Mouse (Mus musculus) urinary bladder, postnatal 25 days (tissue): ENCODE data around the gene Gng12.
A peak's percentile ranks its signal among the peaks of the same experiment; 100 is the strongest.
"Not testable (repeated sequence)": the region's sequence is repeated elsewhere in the genome, so short reads cannot be mapped to it uniquely, and the experiment has no call there.

Experiments used
- DNase-seq: peaks from one replicate; pipeline ENCODE4 v3.0.0; 2022; ENCODE audit warnings: low spot score

Gng12 gene

DNA sequence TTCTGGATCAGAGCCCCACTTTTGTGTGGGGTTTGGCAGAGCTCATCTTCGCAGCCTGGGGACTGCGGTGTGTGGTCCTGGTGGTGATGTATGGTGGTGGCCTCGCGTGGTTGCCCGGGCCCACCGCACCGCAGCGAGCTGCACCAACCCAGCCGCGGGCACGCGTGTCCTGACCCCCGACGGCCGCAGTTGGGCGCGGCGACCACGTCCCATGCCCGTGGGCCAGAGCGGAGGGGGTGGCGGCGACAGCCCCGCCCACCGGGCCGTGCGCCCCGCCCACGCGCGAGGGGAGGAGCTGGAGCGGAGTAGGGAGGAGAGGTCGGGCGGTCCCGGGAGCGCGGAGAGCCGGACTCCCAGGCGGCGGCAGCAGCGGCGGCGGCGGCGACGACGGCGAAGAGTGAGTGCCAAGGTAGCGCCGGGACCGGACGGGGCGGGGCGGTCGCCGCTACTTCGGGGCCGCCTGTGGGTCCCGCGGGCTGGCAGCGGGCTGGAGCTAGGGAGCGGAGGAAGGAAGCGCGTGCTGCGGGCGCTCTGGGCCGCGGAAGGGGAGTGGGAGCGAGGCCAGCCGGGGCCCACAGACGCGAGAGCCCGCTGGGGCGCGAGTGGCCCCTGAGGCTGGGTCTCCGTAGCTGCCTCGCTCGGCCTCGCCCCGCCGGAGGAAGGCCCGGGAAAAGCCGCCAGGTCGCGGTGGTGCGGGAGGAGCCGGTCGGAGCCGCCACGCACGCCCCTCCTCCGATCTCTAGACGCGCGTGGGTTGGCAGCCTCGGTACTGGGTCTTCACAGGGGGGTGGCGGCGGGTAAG is at the start of gene Gng12:
TSS of gene Gng12 (plus strand) at position 279 of the 802 bp plus-strand sequence.
- DNase-seq, result peak; percentile 92

DNA sequence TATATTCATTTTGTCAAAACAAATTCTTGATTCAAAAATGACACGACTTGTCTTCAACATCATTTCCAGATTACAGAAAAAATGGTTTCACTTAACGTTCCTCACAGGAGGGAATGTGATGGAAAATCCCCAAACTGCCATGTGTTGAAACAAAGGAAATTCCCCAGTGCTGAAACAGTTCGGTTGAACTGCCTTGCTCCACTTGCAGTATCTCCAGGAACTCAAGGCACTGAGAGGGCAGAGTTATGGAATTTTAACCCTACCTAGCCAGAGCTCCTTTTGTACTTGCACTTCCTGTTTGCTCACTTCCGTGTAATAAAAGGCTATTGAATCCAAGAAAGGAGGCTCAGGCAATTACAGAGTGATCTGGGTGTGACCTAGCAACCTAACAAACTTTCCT is 47.3 kb upstream of the Gng12 start:
- DNase-seq, result no peak

GRCm38 (mm10) chr6:66856236-66856635 is 40.0 kb upstream of the Gng12 start:
- no peak for DNase-seq

GRCm38 (mm10) chr6:66858356-66858755 is 37.8 kb upstream of the Gng12 start:
- DNase-seq, result no peak

- no peak for DNase-seq
Observed at GRCm38 (mm10) chr6:66859391-66859790, 36.8 kb upstream of the Gng12 start.

GRCm38 (mm10) chr6:66864463-66864862 is 31.7 kb upstream of the Gng12 start:
- no peak for DNase-seq

- no peak for DNase-seq
Observed at GRCm38 (mm10) chr6:66866295-66866694, 29.9 kb upstream of the Gng12 start.

GRCm38 (mm10) chr6:66877048-66877447 is 19.1 kb upstream of the Gng12 start:
- DNase-seq, result not testable (repeated sequence)

DNA sequence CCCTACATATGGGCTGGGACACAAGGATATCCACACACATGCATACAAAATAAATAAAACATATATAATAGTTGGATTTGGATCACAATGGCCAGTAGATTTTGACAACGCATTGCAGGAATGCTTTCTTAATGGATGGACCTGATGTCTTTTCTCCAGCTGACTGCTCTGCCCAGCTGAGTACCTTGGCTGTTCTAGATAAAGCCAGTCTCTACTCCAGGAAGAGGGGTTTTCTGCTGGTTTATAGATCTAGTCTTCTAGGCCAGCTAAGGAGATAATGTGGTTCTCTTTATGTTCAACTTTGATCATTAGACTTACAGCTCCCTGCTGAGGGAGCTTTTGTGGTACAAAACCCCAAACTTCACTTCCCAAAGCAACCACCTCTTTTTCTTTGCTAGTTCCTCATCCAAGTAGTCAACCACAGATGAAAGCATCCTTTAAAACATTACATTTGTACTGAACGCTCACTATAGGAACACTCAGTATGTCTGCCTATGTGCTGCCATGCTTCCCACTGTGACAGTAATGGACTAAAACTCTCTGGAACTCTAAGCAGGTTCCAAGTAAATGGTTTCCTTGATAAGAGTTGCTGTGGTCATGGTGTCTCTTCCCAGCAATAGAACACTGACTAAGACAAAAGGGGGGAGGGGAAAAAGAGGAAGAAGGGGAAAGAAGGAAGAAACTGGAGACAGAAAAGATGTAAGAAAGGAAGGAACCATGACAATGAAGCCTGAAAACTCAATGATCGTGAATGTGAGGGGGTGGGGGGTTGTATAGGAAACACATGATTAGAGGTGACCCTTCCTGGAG is 5.6 kb upstream of the Gng12 start:
- DNase-seq, result no peak

GRCm38 (mm10) chr6:66893950-66894349 is 2.2 kb upstream of the Gng12 start:
- no peak for DNase-seq

DNA sequence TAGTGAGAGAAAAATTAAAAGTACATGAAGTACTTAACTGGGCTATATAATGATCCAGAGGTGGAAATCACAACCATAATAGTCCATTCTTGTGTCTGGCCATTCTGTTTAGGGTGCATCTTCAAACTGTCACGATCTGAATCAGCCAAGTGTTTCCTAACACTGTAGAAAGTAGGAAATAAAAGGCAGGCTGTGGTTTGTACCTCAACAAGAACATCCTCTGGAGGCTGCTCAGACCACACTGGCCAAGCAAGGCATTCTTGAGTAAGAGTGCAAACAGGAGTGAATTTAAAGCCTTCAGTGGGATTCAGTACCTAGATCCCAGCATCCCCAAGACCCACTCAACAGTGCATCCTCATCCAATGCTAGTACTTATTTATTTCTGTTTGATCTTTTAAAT is 1.2 kb upstream of the Gng12 start:
- no peak for DNase-seq

DNA sequence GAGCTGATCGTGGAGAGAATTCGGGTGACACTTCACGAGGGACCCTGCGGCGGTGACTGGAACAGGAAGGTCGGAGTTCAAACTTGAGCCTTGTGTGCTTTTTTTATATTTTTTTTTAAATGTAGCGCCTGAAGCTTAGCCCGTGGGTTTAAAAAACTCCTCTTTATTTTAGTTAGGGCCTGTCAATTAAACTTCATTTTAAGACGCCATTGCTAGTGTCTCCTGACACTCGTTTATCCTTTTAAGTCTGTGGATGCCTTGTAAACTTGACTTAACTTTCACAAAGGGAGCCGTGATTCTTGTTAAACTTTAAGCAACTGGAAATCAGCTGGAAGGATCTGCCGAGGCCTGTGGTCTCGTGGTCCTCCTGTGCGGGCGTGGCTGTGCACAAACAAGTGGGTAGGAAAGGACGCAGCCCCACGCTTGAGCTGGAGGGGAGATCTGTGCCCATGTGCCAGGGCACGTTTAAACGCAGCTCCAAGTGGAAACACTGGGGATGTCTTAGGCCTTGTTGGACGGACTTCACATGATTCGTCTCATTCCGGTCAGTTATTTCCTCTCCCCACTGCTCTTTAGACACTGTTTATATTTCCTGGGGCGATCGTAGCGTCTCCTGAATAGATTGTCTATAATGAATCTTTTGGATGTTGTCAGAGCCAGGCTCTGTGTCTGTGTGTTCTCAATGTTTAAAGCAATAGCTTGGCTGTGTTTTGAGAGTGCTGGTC is 886 bp downstream of the Gng12 start:
- peak; percentile 19 for DNase-seq

DNA sequence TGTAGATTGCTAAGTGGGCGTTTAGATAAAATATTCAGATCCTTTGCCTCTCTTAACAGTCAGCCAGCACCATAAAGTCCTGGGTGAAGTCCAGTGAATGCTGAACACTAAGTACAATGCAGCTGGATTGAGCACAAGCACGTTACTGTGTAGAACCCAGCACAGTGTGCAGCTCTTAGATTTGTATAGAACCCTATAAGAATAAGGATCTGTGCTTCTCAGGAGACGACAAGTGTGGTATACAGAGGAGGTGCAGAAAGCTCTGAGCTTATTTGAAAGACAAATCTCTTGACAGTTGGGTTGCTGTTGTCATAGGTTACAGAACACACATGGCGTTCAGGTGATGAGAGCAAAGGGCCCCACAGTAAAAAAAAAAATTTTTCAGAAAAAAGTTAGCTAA is 1.8 kb downstream of the Gng12 start:
- no peak for DNase-seq

- DNase-seq, result no peak
Observed at GRCm38 (mm10) chr6:66901926-66902325, 5.7 kb downstream of the Gng12 start.

- no peak for DNase-seq
Observed at GRCm38 (mm10) chr6:66903206-66903605, 7.0 kb downstream of the Gng12 start.

DNA sequence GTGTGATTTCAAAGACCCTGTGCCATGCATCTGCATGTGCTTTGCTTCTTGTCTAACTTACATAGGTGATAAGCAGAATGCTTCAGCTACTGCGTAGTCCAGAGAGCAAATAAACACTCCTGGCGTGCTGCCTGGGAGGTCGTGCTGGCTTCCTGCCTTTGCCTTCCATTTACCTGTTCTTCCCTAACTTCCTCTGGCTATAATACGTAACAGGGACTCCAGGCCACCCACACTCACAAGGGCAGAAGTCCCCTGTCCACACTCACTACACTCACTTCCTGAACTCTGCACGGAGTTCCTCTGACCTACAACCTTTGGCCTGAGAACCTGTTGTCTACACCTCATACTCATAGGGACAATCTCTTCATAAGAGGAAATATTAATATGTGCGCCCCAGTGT is 7.5 kb downstream of the Gng12 start:
- DNase-seq, result no peak

GRCm38 (mm10) chr6:66906244-66906643 is 10.0 kb downstream of the Gng12 start:
- no peak for DNase-seq

GRCm38 (mm10) chr6:66908327-66908973 is 12.3 kb downstream of the Gng12 start:
- DNase-seq, result no peak

DNA sequence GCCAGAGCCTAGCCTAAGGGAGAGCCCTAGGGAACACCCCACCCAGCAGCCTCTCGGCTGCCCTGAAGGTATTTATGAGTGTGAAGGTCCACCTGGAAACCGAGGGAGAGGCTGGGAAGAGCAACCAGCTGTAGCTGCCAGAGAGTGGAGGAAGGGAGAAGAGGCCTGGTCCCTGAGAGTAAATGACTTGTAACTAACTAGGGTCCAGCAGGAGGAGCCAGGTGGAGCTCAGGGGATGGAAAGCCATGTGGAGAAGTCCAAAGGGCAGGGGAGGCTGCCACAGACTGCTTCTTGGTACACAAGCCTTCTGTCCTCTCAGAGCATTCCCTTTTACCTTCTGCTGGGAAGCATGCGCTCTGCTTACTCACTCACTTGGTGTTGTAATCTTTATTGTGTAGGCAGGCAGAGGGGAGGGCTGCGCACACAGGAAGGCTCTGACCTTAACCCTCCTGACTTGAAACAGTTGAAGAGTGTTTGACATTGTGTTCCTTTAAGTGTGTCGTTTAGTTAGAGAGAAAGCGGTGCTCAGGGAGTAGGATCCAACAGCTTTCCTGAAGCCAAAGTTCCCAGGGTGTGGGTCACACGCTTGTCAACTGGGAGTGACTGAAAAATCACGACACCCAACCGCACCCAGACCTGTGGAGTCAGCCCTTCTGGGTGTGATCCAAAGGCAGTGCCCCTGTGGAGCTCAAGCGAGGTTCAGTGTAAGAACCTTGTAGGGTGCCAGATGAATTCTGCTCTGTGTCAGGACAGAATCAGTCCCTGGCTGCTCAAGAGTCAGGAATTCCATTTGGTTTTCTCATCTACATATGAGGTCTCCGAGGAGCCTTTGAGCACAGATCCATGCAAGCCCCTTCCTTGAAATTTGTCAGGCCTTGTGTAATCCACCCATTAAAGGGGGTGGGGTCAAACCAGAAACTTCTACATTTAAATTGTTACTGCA is 14.6 kb downstream of the Gng12 start:
- DNase-seq, result peak; percentile 36

GRCm38 (mm10) chr6:66913355-66913754 is 17.2 kb downstream of the Gng12 start:
- no peak for DNase-seq

GRCm38 (mm10) chr6:66915592-66915991 is 19.4 kb downstream of the Gng12 start:
- DNase-seq, result no peak
